Mouse (Mus musculus): Measurements from ENCODE around the gene Mgmt.
A peak's percentile ranks its signal among the peaks of the same experiment; 100 is the strongest.

The Mgmt gene

GRCm38 (mm10) chr7:137116246-137116645 is 221.8 kb downstream of the Mgmt start:
- DNase-seq (ENCODE audit: low read depth, low spot score): no peak

DNA sequence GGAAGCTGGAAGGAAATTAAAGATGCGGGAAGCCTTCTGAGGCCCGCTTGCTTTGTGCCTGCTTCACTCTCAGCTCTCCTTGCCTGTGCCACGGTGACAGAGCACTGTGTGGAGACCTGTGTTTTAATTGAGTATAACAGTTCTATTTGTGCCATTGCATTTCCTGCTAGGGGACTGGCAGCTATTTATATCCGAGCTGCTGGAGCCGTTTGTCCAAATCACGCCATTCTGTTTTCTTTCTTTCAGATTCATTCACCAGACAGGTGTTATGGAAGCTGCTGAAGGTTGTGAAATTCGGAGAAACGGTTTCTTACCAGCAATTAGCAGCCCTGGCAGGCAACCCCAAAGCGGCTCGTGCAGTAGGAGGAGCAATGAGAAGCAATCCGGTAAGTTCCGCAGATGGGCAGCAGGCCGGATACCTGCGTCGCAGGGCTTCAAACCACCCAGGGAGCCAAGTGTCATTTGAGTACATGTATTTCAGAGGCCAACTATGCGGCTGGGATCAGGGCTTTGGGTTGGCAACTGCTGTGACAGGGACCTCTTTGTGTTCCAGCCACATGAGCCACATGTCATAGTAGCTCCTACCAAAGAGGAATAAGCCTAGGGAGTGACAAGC is 226.9 kb downstream of the Mgmt start:
- DNase-seq (ENCODE audit: low read depth, low spot score): peak; percentile 10

GRCm38 (mm10) chr7:137128726-137129125 is 234.3 kb downstream of the Mgmt start:
- no peak for DNase-seq (ENCODE audit: low read depth, low spot score)

GRCm38 (mm10) chr7:137130211-137130610 is 235.8 kb downstream of the Mgmt start:
- no peak for DNase-seq (ENCODE audit: low read depth, low spot score)

DNA sequence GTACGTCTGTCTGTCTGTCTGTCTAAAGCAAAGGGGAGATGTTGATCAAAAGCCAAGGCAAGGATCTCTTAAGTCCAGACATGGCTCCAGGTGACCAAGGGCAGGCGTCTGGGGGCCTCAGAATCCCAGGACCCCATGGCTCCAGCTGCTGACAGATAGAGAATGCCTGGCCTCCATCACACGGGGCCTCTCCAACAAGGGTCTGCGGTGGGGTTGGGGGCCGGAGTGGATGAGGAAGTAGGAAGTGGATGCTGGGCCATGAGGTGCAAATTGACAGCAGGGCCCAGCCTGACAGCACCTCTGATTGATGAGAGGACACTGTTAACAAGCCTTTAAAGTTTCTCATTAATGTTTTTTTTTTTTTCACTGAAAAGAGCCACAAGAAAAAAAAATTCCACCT is 237.5 kb downstream of the Mgmt start:
- DNase-seq (ENCODE audit: low read depth, low spot score): no peak

- DNase-seq (ENCODE audit: low read depth, low spot score): no peak
Observed at GRCm38 (mm10) chr7:137138101-137138500, 243.7 kb downstream of the Mgmt start.

DNA sequence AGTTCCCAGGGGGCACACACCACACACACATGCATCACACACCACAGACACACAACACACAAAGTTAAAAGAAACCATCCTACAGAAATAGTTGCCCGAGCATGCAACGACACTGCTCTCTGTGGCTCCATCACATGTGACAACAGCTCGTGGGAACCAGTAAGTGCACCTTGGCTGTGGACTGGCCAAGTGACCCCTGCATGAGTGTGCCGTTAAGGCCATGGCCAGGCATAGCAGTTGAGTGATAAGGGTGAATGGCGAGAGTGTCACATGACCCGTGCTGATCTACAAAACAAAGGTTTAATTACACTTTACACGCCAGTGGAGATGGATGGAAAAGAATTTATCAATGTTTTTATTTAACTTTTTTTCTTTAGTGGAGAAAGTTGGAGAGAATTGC is 245.9 kb downstream of the Mgmt start:
- no peak for DNase-seq (ENCODE audit: low read depth, low spot score)

GRCm38 (mm10) chr7:137141386-137141785 is 247.0 kb downstream of the Mgmt start:
- no peak for DNase-seq (ENCODE audit: low read depth, low spot score)

DNA sequence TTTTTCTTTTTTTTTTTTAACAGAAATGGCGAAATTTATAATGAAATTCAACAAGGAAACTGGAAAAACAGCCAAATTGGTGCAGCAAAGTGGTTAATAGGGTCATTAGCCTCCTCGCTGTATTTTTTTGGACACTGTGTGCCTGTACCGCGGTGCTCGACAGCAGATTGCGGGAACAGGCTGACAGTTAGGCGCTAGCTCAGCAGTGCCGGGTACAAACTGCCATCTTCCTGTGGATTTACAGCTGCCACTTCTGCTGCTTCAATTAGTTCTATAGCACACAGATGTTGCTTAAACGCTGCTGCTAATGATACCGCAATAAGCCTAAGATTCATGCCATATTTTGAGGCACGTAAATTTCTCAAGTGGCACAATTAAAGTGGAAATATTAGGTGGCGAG is 252.7 kb downstream of the Mgmt start:
- DNase-seq (ENCODE audit: low read depth, low spot score): no peak

GRCm38 (mm10) chr7:137151854-137152253 is 257.4 kb downstream of the Mgmt start:
- no peak for DNase-seq (ENCODE audit: low read depth, low spot score)

DNA sequence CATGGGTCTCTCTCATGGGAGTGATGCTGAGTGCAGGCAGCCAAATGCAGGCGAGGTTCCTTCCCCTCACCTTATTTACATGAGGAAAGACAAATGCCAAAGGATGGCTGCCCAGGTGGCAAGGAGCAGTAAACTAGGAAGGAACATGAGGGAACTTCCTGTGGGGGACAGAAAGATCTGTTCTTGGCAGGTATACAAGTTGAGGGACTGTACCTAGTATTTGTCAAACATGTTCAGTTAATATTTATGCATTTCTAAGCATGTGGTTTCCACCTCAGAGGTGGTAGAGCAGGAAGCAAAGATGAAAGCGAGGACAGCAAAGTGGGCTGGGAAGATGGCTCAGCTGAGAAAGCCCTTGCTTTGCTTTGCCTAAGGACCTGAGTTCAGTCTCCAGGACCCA is 260.2 kb downstream of the Mgmt start:
- no peak for DNase-seq (ENCODE audit: low read depth, low spot score)

DNA sequence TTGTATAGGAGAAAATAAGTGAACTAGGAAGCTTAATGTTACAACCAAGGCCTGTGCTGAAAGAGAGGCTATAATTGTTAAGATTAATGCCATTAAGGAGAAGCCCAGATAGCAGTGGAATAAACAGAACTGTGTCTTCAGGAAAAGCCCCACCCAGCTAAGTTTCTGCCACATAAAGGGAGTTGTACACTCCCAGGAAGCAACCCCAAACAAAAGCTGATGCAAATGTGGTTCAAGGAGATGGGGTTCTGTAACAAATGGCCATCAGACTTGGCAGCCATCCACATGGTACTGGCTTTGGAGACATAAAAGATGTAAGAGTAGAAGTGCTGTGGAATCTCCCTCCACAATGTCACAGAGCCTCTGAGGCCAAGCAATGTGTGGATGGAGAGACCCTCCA is 264.7 kb downstream of the Mgmt start:
- peak; percentile 2 for DNase-seq (ENCODE audit: low read depth, low spot score)

DNA sequence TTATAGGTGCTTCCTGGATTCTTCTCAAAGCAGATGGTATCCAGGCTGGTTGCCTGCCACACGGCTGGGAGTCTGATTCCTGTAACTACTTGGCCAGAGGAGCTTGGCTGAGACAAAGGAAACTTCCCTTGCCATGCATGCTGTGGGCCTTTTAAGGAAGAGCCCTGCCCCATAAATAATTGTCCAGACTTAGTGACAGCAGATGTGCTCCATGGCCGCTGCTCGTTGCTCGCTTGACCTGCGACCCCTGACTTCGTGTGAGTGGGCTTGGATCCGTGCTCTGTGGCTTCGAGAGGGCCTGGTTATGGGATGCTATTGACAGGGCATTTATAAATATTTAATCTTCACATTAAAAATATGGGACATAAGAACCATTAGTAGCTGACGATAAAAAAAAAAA is 277.9 kb downstream of the Mgmt start:
- no peak for DNase-seq (ENCODE audit: low read depth, low spot score)

Measured in skeletal muscle tissue, adult 2 months (tissue).